Mouse (Mus musculus): ENCODE results near the gene Pa2g4.

Pa2g4 gene

DNA sequence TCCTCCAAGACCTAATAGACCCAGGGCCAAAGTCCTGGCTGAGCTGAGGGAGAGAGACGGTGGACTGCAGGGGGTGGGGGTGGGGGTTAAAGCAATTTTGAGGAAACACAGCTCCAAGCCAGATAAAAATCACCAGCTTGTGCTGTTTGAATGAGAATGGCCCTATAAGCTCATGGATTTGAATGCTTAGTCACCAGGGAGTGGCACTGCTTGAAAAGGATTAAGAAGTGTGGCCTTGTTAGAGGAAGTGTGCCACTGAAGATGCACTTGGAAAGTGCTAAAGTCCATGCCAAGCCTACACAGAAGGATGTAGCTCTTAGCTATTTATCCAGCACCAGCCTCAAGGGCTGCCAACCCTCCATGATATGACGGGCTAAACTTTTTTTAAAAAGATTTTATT lies 30.6 kb downstream of the Pa2g4 start:
- DNase-seq = no peak

DNA sequence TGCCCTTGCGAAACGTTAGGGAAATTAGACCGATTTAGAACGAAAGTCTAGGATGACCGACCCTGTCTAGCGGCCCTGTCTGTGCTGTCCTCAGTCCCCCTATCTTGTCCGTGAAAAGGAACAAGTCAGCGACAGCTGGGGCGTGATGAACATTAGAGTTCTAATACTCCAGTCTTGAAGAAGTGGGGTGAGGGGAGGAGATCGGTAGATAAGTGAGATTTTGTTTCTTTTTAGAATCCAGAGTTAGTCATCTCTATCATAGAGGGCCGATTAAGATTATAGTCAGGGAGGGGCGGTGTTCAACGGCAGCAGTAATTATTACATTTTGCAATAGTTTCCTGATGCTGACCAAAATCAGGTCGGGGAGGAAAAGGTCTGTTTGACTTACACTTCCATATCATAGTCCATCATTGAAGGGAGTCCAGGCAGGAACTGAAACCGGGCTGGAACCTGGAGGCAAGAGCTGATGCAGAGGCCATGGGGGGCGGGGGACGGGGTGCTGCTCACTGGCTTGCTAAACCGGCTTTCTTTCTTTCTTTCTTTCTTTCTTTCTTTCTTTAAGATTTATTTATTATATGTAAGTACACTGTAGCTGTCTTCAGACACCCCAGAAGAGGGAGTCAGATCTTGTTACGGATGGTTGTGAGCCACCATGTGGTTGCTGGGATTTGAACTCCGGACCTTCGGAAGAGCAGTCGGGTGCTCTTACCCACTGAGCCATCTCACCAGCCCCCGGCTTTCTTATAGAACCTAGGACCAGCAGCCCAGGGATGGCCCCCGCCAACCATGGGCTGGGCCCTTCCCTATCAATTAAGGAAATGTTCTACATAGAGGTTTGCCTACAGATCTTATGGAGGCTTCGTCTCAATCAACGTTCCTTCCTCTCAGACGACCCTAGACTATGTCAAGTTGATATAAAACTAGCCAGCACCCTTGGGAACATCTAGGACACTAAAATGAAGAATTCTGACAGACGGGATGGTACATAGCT lies 39.1 kb downstream of the Pa2g4 start:
- DNase-seq = peak; percentile 34

DNA sequence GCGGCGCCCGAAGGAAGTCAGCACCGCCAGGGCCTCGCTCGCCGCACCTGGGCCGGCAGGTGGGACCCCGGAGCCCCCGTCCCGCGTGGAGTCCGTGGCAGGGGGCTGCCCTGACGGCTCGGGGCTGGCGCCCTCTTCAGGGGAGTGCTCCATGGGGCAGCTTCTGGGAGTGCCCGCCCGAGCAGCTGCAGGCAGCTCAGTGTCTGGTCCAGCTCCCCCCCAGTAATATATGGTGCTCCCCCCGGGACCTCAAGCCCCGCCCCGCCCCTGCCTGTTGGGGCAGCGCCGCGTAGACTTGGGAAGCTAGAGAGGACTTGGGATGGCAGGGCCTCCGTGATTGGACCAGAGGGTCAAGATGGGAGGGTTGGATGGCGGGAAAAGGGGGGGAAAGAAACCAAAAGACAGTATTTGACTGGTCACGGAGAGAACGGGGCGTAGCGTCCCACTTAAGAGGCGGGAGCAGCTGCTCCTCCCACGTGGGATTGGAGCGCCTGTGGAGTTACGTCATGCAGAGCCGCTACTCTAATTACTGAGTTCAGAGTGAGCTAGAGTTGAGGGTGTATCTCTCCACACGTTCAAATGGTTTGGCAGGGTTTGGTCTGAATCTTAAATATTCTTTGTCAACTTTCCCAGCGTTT lies 40.0 kb downstream of the Pa2g4 start, which contains the start of gene Esyt1:
Esyt1 (minus strand) TSS at position 201 of the 638 bp plus-strand sequence.
- peak; percentile 95 for DNase-seq

DNA sequence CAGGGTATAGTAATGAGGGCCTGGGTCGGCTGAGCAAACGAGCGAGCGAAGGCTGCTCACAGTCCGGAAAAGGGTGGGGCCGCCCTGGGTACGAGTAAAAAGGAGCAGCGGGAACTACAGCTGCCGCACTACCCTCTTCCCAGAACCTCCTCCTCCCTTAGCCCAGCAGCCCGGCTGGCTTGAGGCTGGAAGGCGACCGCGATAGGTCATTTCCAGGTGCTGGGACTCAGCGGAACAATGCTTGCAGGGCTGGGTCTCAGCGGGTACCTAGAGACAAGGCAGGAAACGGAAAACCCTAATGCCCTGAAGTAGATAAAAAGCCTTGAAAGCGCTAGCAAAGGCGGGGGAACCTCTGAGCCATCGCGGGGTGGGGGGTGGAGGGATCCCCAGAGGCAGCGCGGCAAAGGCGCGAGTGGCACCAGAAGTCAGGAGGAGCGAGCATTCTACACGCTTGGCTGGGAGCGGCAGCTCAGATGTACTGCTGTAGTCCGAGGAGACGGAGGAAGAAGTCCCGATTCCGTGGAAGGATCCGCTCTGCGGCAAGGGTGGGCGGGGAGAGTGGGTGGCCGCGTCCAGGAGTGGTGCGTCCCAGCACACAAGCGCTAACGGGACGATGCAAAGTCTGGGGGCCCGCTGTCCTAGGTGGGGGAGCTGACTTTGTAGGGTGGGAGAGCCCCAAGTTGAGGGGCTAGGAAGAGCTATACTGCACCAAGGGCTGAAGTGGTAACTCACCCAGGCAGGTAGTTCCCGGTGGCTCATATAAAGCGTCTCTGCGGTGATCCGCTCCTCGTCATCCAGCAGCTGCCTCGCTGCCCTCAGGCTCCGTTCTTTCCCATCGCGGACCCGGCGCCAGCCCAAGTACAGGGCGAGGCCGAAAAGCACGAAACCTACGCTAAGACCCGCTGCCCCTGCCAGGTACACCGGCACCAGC lies 40.8 kb downstream of the Pa2g4 start:
- DNase-seq = peak; percentile 78

DNA sequence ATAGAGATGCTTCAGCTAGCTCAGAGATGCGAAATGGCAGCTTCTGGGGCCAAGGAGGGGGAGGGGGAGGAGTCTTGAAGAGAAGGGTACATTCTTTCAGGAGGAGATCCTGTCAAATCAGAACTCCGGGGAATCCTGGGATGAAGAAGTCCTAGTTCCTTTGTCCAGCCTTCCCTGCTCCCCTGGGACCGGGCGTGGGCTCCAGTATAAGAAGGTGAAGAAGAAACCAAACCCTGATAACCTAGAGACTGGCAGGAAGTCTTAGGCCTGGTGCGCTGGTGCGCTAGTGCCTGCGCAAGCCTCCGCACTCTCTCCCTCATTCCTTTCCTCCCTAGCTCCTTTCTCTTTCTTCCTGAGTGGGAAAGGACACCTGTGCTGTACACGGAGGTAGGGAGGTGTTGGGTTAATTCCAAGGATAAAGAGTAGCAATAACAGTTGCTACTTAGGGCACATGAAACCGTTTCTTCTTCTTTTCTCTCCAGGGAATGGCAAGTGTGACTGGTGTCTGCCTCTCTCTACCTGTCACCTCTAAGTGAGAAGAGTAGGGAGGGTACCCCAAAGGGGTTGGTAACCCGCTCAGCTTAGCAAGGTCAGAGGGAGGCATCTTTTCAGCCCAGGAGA lies 41.6 kb downstream of the Pa2g4 start:
- no peak for DNase-seq

DNA sequence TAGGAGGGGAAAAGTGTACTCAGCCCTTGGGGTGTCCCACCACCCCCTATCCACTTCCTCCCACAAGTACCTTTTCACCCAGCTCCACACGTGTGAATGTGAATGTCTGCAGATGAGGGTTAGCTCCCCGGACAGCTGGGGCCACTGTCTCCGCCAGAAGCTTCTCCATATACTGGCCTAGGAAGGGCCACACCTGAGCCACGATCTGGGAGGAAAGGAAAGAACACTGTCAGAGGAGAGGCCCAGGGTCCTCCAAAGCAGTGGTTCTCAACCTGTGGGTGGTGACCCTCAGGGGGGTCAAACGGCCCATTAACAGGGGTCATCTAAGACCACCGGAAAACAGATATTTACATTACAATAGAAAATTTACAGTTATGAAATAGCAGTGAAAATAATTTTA lies 43.4 kb downstream of the Pa2g4 start:
- no peak for DNase-seq

DNA sequence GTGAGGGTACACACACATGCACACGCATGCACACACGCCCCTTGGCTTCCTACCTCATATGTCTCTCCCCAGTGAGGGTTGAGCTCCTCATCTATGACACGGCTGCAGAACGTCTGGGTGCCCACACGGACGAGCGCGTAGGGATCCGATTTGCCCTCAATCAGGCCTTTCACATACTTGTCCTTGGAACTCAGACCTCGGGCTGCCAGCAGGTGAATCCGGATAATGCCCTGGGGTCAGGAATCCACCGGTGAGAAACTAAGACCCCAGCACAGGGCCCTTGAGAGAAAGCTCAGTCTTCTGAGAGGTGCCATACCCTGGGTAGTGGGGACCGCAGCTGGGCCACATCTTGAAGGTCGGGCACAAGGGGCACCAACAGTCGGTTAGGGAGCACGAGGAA lies 45.2 kb downstream of the Pa2g4 start:
- DNase-seq = no peak

DNA sequence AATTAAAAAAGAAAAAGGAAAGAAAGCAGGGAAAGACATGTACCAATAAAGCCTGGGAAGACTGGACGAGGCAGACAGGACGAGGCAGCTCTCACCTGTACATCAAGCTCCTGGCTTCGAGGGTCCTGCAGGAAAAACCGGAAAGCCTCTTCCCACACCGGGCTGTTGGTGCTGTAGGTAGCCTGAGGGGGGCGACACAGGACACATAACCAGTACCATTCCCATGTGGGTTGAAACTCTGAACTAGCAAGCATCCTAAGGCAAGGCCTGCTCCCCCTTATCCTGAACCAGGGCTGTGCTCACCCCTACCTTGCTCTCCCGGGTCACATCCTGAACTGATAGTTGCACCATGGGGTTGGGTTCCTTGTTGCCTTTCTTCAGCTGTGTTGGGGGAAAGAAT lies 47.0 kb downstream of the Pa2g4 start:
- peak; percentile 67 for DNase-seq

DNA sequence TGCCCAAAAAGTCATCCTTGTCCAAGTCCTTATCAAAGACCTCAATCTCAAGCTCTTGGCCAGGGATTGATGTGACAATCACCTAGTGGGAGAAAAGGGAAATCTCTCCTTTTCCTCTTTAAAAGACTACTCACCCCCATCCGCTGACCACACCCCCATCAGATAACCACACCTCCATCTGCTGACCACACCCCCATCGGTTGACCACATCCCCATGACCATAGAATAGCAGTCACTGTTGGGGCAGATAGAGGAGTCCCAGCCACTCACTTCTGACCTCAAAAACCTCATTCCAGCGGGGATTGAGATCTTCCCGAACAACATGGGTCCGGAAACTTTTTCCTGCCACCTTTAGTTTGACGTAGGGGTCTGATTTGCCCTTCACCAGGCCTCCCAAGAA lies 49.1 kb downstream of the Pa2g4 start:
- DNase-seq = no peak

DNA sequence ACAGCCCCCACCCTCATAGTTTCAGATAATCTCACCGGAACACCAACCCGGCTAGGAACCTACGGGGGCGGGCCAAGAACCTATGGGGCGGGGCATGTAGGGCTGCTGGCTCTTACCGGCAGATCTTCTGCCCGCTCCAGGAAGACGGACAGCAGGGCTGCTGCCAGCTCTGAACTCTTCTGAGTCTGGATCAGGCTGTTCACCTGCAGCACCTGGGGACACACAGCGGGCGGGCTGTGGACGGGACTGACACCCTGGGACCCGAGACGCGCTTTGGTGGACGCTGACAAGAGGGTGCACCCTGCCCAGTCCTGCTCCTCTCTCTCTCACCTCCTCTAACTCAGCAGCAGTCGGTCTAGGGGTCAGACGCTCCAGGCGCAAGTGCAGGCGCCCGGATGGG lies 49.8 kb downstream of the Pa2g4 start:
- no peak for DNase-seq

DNA sequence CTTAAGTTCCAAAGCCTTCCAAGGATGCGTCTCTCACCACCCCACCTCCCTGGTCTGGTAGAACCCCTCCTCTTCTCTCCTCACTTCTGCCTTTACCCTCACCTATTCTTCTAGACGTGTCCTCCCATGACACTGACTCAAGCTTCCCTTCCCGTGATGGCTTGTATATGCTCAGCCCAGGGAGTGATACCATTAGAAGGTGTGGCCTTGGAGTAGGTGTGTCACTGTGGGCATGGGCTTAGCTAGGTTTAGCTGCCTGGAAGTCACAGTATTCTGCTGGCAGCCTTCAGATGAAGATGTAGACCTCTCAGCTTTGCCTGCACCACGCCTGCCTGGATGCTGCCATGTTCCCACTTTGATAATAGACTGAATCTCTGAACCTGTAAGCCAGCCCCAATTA lies 50.7 kb downstream of the Pa2g4 start:
- DNase-seq = no peak

DNA sequence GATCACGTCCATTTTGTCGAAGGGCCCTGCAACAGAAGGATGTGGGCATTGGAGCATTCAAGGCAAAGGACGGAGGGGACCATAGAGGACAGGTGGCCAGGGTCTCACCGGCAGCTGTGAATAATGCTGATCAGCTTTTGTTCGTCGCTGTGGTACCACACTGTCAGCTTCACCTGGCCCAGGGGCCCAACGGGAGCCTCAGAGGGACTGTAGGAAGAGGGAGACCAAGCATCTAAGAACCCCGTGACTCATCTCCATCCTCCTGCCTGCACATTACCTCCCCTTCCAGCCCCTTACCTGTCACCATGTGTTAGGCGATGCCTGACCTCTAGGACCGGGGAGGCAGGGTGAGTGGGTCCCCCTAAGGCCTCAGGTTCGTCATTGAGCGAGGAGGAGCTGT lies 54.0 kb downstream of the Pa2g4 start:
- DNase-seq = peak; percentile 2

DNA sequence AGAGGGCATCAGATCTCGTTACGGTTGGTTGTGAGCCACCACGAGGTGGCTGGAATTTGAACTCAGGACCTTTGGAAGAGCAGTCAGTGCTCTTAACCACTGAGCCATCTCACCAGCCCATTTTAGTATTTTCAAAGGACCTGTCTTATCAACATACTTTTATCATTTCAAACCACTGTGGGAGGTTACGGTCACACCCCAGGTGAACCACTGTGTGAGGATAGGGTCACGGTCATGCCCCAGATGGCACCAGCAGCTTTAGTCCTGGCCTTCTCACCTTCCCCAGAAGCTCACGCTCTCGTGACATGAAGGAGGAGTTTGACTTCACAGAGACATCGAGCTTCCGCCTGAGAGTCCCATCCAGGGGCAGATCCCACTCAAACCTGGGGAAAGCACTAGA lies 54.6 kb downstream of the Pa2g4 start:
- DNase-seq = peak; percentile 5

DNA sequence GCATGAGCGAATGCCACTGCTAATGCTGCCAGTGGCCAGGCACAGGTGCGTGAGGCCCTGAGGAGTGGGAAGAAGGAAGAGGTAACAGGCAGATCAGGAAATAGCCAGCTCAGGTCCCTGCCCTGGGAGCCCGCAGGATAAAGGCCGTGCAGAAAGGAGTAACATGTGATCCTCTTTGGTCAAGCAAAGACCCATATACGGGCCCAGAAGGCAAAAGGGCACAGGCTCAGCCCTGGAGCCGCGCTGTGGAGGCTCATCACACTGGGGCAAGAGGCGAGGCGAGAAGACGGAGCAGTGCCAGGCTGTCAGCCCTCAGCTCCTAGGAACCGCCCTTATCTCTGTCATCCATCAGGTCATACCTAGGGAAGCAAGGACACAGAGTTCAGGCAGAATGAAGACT lies 55.5 kb downstream of the Pa2g4 start:
- peak; percentile 6 for DNase-seq

DNA sequence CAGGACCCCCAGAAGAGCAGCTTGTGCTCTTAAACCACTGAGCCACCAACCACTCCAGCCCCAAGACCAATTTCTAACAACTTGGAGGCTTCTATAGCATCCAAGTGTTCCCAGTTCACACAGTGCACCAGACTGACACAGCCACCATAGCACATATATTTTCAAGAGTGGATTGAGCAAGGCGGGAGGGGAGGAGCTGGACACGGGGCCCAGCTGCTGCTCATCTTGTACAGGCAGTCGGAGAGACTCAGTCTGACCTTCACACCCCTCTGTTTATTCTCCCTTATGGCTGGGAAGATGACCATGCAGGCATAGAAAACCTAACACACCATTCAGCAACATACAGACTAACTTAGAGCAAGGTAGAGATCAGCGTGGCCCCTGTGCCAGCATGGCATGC lies 56.0 kb downstream of the Pa2g4 start:
- DNase-seq = peak; percentile 19

DNA sequence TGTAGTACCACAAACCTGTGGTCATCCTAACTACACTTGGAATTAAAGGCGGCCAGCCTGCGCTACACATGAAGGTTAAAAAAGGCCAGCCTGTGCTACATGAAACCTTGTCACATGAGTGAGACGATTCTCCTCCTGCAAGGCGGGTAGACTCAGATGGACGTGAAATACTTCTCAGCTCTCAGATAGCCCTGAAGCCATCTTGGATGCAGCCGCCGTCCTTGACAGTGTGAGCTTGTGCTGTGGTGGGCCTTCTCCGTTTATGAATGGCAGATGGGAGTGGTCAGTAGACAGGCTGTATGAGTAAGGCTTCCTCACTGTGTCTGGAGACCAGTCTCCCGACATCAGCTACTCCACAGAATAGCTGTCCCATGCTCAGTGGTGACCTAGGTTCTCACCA lies 56.6 kb downstream of the Pa2g4 start:
- peak; percentile 4 for DNase-seq

DNA sequence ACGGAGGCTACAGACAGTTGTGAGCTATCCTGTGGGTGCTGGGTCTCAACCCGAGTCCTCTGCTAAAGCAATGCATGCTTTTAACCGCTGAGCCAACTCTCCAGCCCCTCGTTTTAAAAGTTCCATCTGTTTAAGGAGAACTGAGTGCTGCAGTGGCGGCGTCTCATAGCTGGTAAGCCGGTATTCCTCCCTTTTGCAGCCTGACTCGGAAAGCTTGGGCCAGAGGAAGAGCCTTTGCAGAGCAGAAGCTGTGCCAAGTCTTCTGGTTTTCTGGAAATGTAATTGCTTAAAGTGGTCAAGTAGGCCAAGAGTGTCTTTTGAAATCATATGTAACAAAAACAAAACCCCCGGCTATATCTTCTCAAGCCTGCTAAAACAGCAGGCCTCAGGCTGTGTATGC lies 57.5 kb downstream of the Pa2g4 start:
- DNase-seq = peak; percentile 2
